Mouse (Mus musculus) MEL (cell line): ENCODE measurements around the gene Gm7138.

Experiments
- CTCF ChIP-seq, 3 experiments: IDR thresholded peaks in 2 of 3; conservative IDR thresholded peaks in 1 of 3; 2 replicates each; pipeline ENCODE4 v1.5.1; 2011 to 2012; ENCODE audit warnings: low read length in 3 of 3, low read depth in 2 of 3, mild to moderate bottlenecking in 2 of 3, improper control_type of control experiment in 1 of 3, inconsistent platforms in 1 of 3, mixed read lengths in 1 of 3, moderate library complexity in 1 of 3; ENCODE audit not compliant: control insufficient read depth in 1 of 3, insufficient read depth in 1 of 3, poor library complexity in 1 of 3, severe bottlenecking in 1 of 3
- E2F4 ChIP-seq: IDR thresholded peaks from 2 replicates; pipeline ENCODE4 v1.6.1; 2011; ENCODE audit warnings: low read depth, low read length, improper control_type of control experiment, borderline replicate concordance
- EP300 ChIP-seq, 2 experiments: IDR thresholded peaks; 2 replicates each; pipeline ENCODE4 v1.6.1; 2011; ENCODE audit warnings: improper control_type of control experiment in 2 of 2, low read length in 2 of 2, low read depth in 1 of 2, mild to moderate bottlenecking in 1 of 2
- GABPA ChIP-seq: IDR thresholded peaks from 2 replicates; pipeline ENCODE4 v1.6.1; 2012; ENCODE audit warnings: low read depth, mild to moderate bottlenecking, inconsistent platforms, low read length, improper control_type of control experiment, moderate library complexity
- MXI1 ChIP-seq: IDR thresholded peaks from 2 replicates; pipeline ENCODE4 v1.6.1; 2011; ENCODE audit warnings: mild to moderate bottlenecking, low read depth, low read length, improper control_type of control experiment
- SMC3 ChIP-seq: IDR thresholded peaks from 2 replicates; pipeline ENCODE4 v1.6.1; 2011; ENCODE audit warnings: low read depth, low read length, improper control_type of control experiment
- USF2 ChIP-seq, 2 experiments: IDR thresholded peaks; 2 replicates each; pipeline ENCODE4 v1.6.1; 2011 to 2012; ENCODE audit warnings: improper control_type of control experiment in 2 of 2, low read length in 2 of 2, borderline replicate concordance in 1 of 2, inconsistent platforms in 1 of 2, low read depth in 1 of 2, mild to moderate bottlenecking in 1 of 2; ENCODE audit not compliant: insufficient read depth in 1 of 2
- ZC3H11A ChIP-seq: IDR thresholded peaks from 2 replicates; pipeline ENCODE4 v1.6.1; 2012; ENCODE audit warnings: low read depth, mild to moderate bottlenecking, inconsistent platforms, low read length, improper control_type of control experiment

- TF ChIP-seq CTCF (IDR thresholded peaks at IDR 0.05 in 2 of 3, conservative IDR thresholded peaks at IDR 0.05 in 1 of 3; ENCODE audit: control insufficient read depth in 1 of 3, insufficient read depth in 1 of 3, low read depth in 2 of 3, low read length in 3 of 3, poor library complexity in 1 of 3, severe bottlenecking in 1 of 3) (no peak), ZC3H11A (no peak), SMC3 (no peak), MXI1 (no peak), GABPA (no peak), EP300 (IDR thresholded peaks at IDR 0.05; ENCODE audit: low read depth in 1 of 2, low read length in 2 of 2) (no peak), USF2 (IDR thresholded peaks at IDR 0.05; ENCODE audit: borderline replicate concordance in 1 of 2, insufficient read depth in 1 of 2, low read depth in 1 of 2, low read length in 2 of 2) (no peak), E2F4 (no peak)
These were observed 41.8 kb upstream of the Gm7138 start for GRCm38 (mm10) chr10:77818523-77818922.
